Mouse (Mus musculus): ENCODE data around the gene Nup54. TPM values are rescaled to one million over a fixed set of nuclear protein-coding genes. Genes with fewer than 3 reads are reported as not detected.
A peak's percentile ranks its signal among the peaks of the same experiment; 100 is the strongest.

Nup54 gene
- total RNA-seq, 2 experiments from 2014 or later, result 32.1 to 32.2 TPM

GRCm38 (mm10) chr5:92442914-92443313 is 7.9 kb upstream of the Nup54 start:
- TF ChIP-seq CTCF (conservative IDR thresholded peaks at IDR 0.05), result no peak
- Histone ChIP-seq H3K4me3 (no peak overlapping the region), H3K27ac (no peak overlapping the region)
- no peak for DNase-seq (ENCODE audit: low spot score in 2 of 2)

GRCm38 (mm10) chr5:92441494-92441893 is 6.5 kb upstream of the Nup54 start:
- Histone ChIP-seq H3K4me3 (no peak overlapping the region), H3K27ac (no peak overlapping the region)
- no peak for TF ChIP-seq CTCF (conservative IDR thresholded peaks at IDR 0.05)
- no peak for DNase-seq (ENCODE audit: low spot score in 2 of 2)

GRCm38 (mm10) chr5:92438540-92438939 is 3.5 kb upstream of the Nup54 start:
- no peak for DNase-seq (ENCODE audit: low spot score in 2 of 2)
- H3K27ac ChIP-seq, result no peak overlapping the region
- H3K4me3 ChIP-seq, result no peak overlapping the region
- TF ChIP-seq CTCF (conservative IDR thresholded peaks at IDR 0.05), result no peak

- Histone ChIP-seq H3K27ac (peak overlapping the region; percentile 93), H3K4me3 (peak overlapping the region; percentile 88)
- no peak for TF ChIP-seq CTCF (conservative IDR thresholded peaks at IDR 0.05)
- DNase-seq (ENCODE audit: low spot score in 2 of 2), result no peak
Measured at GRCm38 (mm10) chr5:92434571-92434985, 441 bp downstream of the Nup54 start.

- DNase-seq (ENCODE audit: low spot score in 2 of 2), result no peak
- TF ChIP-seq CTCF (conservative IDR thresholded peaks at IDR 0.05), result no peak
- Histone ChIP-seq H3K4me3 (peak overlapping the region; percentile 88), H3K27ac (peak overlapping the region; percentile 93)
Measured at GRCm38 (mm10) chr5:92434070-92434469, 949 bp downstream of the Nup54 start.

GRCm38 (mm10) chr5:92431611-92432010 is 3.4 kb downstream of the Nup54 start:
- Histone ChIP-seq H3K27ac (peak overlapping the region; percentile 81), H3K4me3 (no peak overlapping the region; the same call in 1 of the 2 replicates)
- peak in 1 of 2 experiments; percentile 30 for DNase-seq (ENCODE audit: low spot score in 2 of 2)
- no peak for TF ChIP-seq CTCF (conservative IDR thresholded peaks at IDR 0.05)

GRCm38 (mm10) chr5:92430723-92431122 is 4.3 kb downstream of the Nup54 start:
- peak overlapping the region; percentile 81 for H3K27ac ChIP-seq

GRCm38 (mm10) chr5:92424126-92424525 is 10.9 kb downstream of the Nup54 start:
- no peak for TF ChIP-seq CTCF (conservative IDR thresholded peaks at IDR 0.05)
- no peak for DNase-seq (ENCODE audit: low spot score in 2 of 2)
- Histone ChIP-seq H3K27ac (no peak overlapping the region), H3K4me3 (no peak overlapping the region)

More at GRCm38 (mm10) chr5:92430723-92431122, 4.3 kb downstream of the Nup54 start:
- H3K4me3 ChIP-seq, result peak overlapping the region; percentile 20; the same call in 1 of the 2 replicates
- peak in 1 of 2 experiments; percentile 19 for DNase-seq (ENCODE audit: low spot score in 2 of 2)
- TF ChIP-seq CTCF (conservative IDR thresholded peaks at IDR 0.05), result no peak

- no peak overlapping the region for H3K4me3 ChIP-seq
- no peak for TF ChIP-seq CTCF (conservative IDR thresholded peaks at IDR 0.05)
- DNase-seq (ENCODE audit: low spot score in 2 of 2), result no peak
- no peak overlapping the region for H3K27ac ChIP-seq
Measured at GRCm38 (mm10) chr5:92413982-92414375, 21.0 kb downstream of the Nup54 start.

GRCm38 (mm10) chr5:92413271-92413981 is 21.6 kb downstream of the Nup54 start:
- DNase-seq (ENCODE audit: low spot score in 2 of 2), result no peak
- Histone ChIP-seq H3K27ac (no peak overlapping the region), H3K4me3 (no peak overlapping the region)
- TF ChIP-seq CTCF (conservative IDR thresholded peaks at IDR 0.05), result no peak

- no peak overlapping the region for H3K27ac ChIP-seq
- TF ChIP-seq CTCF (conservative IDR thresholded peaks at IDR 0.05), result no peak
- no peak for DNase-seq (ENCODE audit: low spot score in 2 of 2)
- no peak overlapping the region for H3K4me3 ChIP-seq
Measured at GRCm38 (mm10) chr5:92411461-92412140, 23.4 kb downstream of the Nup54 start.

GRCm38 (mm10) chr5:92410486-92410885 is 24.5 kb downstream of the Nup54 start:
- no peak for DNase-seq (ENCODE audit: low spot score in 2 of 2)
- no peak overlapping the region for H3K4me3 ChIP-seq
- no peak overlapping the region for H3K27ac ChIP-seq
- TF ChIP-seq CTCF (conservative IDR thresholded peaks at IDR 0.05), result no peak

- no peak for DNase-seq (ENCODE audit: low spot score in 2 of 2)
- TF ChIP-seq CTCF (conservative IDR thresholded peaks at IDR 0.05), result no peak
- no peak overlapping the region for H3K27ac ChIP-seq
Measured at GRCm38 (mm10) chr5:92409361-92410155, 25.5 kb downstream of the Nup54 start.

More at GRCm38 (mm10) chr5:92409361-92410155, 25.5 kb downstream of the Nup54 start:
- no peak overlapping the region for H3K4me3 ChIP-seq
